13 mouse cellular contexts compared by ENCODE assay signal in genomic region chr4:145101823-145102718, GRCm38 (mm10).
"Had no signal": no experiment of that assay in that cellular context is flagged by ENCODE, and none has a peak within 500 bp of the region (broad histone marks: within the 10 kb centered on the region; RNA-seq: fewer than 3 reads in every experiment).

No protein-coding gene starts in this region.

- H3K27me3 ChIP-seq: limb, embryonic 15.5 days; liver, embryonic 12.5 days; neural tube, embryonic 13.5 days; stomach, embryonic 15.5 days had no signal

- H3K4me3 ChIP-seq: limb, embryonic 15.5 days; liver, embryonic 12.5 days; neural tube, embryonic 13.5 days; stomach, embryonic 15.5 days had no signal

- DNase-seq: kidney, postnatal 14 days; layer of hippocampus, adult 9-11 months; layer of hippocampus, postnatal 36 days; lung, embryonic 14.5 days; lung, postnatal 10 days; lung, postnatal 4 days; retina, postnatal 1 day; thymus, adult 2 months; thymus, postnatal 25 days had no signal

- H3K4me1 ChIP-seq: liver, embryonic 12.5 days; stomach, embryonic 15.5 days had no signal

- H3K9me3 ChIP-seq: limb, embryonic 15.5 days; liver, embryonic 12.5 days; neural tube, embryonic 13.5 days; stomach, embryonic 15.5 days had no signal

- H3K27ac ChIP-seq: limb, embryonic 15.5 days; liver, embryonic 12.5 days; neural tube, embryonic 13.5 days; stomach, embryonic 15.5 days had no signal
